Mouse (Mus musculus) spleen, postnatal 10 days (tissue): Measurements from ENCODE around the gene Zfp943.
A peak's percentile ranks its signal among the peaks of the same experiment; 100 is the strongest.

Experiments
- DNase-seq, 2 experiments: peaks; one replicate each; pipeline ENCODE4 v3.0.0; 2021 to 2022; ENCODE audit warnings: low spot score in 2 of 2

Zfp943 gene

DNA sequence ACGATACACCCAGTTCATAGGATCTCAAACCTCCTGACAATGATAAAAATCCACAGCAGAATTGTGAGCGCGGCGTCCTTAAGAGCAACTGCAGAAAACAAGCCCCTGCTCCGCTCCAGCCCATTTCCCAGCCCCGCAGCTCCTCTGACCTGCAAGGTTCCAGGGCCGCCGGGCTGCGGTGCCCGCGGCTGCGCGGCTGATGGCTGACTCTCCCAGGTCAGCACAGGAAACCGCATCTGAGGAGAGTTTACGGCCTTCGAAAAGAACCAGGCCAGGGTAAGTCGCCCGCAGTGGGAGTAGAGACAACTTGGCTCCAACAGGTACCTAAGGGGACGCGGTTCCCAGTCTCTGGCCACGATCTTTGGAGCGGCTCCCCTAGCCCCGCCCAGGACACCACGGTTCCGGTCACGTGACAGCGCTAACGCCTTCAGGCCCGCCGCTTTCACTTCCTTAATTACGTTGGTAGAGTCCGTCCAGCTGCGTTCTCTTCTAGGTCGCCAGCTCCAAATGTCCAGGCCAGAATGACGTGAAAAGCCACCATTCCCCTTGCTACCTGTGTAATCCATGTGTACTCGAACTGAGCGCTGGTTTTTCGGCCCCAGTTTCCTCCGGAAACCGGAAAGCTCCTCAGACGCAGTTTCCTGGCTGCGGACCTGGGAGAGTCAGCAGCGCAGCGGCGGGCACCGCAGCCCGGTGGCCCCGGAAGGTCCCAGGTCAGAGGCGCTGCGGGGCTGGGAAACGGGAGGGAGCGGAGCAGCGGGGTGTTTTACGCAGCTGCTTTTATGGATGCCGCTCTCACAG, at the start of gene Zfp943, which contains the start of gene Zfp942:
Gene Zfp943, plus strand, starts transcription at position 446 of the 801 bp plus-strand sequence.
Gene Zfp942, minus strand, starts transcription at position 358 of the 801 bp plus-strand sequence.
- DNase-seq, result peak; percentile 74 to 85

DNA sequence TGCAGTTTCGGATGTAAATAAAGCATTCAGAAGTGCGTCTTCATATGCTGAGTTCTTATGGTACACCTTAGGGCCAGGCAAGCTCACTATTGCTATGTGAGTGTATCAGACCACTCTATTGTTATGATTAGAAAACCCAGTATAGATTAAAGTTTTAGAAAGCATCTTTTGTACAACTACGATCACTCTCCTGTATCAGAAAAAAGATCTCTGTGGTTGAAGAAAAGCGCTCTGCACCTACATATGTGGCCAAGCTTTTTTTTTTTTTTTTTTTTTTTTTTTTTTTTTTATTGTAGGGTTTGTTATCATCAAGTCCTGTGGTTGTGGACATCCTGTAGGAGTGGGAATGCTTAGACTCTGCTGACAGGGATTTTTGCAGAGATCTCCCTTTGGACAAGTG, 950 bp downstream of the Zfp943 start:
- DNase-seq, result no peak

DNA sequence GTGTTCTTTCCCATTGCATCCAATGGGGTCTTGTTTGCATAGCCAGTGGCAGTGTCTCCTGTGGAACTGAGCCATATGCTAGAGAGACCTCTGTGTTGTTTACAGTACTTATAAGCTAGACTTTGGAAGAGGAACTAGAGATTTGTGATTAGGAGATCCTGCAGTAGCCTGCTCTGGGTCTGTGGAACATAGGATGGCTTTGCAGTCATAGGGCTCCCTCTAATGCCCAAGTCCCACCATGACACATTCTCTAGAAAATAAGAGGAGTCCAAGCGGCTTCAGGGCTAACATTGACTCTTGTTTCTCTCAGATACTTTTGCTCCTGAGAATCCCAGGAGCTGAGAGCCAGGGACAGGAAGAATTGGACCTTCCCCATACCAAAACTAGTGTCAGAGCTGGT, 73.2 kb downstream of the Zfp943 start:
- DNase-seq, result peak in 1 of 2 experiments; percentile 19

DNA sequence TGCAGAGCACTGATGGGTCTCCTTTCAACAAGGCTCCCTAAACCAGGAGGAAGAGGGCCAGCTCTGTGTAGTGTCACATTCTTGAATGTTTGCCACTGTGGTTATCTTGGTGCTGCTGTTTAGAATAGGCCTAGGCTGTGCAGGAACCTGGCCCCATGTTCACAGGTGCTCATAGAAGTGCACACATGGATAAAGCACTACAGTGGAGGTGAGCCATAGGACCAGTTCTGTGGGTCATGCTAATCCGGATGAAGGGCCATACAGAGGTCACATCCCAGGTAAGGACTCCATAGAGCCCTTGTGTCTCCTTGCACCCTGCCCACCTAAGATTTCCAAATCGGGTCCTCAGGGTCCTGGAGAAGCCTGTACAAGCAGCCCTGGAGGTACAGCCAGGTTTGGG, 87.1 kb downstream of the Zfp943 start:
- no peak for DNase-seq

DNA sequence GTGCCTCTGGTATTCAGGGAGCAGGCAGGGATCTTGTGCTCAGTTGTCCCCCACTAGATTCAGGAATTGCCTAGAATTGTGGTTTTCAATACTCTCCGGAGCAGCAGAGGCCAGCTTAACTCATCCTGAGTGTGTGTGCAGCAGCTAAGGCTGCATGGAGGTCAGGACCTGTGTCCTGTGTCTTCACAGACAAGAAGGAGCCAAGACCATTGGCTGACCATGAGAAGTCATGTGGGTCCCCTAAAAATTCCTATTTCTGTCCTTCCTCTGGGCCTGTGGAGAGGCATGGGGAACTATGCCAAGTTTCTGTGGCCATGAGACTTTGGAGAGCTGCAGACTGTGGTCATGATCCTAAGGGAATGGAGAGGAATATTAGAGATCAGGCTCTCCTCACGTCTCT, 90.9 kb downstream of the Zfp943 start:
- peak in 1 of 2 experiments; percentile 0 for DNase-seq

DNA sequence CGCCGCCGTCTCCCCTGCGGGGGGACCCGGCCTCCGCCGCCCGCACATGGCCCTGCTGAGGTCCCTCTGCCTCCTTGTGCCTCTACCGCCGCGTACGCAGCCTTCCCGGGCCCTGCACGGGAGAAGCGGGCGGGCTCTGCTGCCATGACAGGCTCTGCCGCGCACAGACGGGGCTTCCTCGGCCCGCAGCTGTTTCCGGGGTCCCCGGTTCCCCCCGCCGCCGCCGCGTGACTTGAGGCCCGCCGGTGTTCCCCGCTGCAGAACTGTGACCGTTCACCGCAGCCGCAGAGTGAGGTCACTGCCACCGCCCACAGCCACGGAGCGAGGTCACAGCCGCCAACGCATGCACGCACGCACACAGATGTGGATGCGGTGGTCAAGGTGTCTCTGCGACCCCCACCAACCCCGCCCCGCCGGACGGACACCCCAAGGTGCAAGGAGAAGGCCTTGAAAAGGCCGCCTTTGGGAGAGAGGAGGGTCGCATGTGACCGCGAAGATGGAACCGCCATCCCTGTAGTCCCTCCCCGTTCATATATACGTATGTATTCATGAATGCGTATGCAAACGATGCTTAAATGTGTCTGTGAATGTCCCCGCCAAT, 118.8 kb downstream of the Zfp943 start:
- peak; percentile 3 to 33 for DNase-seq

DNA sequence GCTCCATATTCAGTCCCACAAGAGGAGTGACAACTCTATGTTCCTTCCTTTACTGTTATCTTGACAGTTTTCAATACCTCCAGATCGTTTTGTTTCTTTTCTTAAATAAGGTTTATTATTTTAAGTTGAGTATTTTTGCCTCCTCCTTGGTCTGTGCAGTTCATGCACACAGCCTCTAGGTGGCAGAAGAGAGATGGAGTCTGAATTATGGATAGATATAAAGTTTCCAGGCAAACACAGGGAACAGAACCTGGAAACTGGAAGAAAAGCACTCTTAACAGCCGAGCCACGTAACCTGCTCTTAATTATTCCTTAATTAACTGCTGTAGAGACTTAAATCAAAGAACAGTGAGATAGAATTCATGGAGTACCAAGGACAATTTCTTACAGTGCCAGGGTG, 120.9 kb downstream of the Zfp943 start:
- DNase-seq, result peak in 1 of 2 experiments; percentile 17

DNA sequence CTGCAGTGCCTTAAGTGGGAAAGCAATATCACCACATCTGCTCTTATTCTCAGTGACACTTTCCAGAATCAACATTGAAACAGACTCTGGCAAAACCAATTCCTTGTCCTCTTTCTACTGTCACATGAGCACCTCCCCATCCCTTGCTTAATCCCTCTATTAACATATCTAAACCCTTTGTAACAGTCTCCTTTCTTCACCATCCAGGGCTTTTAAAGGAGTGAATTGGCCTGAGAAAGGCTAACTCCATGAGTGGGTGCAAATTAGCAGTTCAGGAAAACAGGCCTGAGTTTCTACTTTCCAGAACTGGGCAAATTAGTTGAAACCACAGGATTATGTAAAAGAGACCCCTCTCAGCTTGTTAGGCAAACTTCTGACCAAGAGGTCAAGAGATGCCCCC, 156.4 kb downstream of the Zfp943 start:
- no peak for DNase-seq
